Mouse (Mus musculus) C2C12 (cell line): ENCODE measurements around the gene Irs1. TPM values are rescaled to one million over a fixed set of nuclear protein-coding genes. Genes with fewer than 3 reads are reported as not detected.

ENCODE experiments used
- H3K27me3 ChIP-seq: one replicate; pipeline ENCODE4 v1.6.1; 2011; ENCODE audit not compliant: control insufficient read depth, insufficient read depth, insufficient read length
- H3K36me3 ChIP-seq: one replicate; pipeline ENCODE4 v1.6.1; 2011; ENCODE audit not compliant: control insufficient read depth, insufficient read depth
- H3K4me3 ChIP-seq: one replicate; pipeline ENCODE4 v1.5.1; 2011; ENCODE audit warnings: mild to moderate bottlenecking, control low read depth; ENCODE audit not compliant: poor library complexity, insufficient read depth, severe bottlenecking
- H3K79me2 ChIP-seq: one replicate; pipeline ENCODE4 v1.6.1; 2011; ENCODE audit not compliant: control insufficient read depth, insufficient read depth
- H3K79me3 ChIP-seq: one replicate; pipeline ENCODE4 v1.6.1; 2011; ENCODE audit warnings: low read depth, control low read depth
- H3ac ChIP-seq: one replicate; pipeline ENCODE3; 2011; ENCODE audit warnings: low read depth; ENCODE audit not compliant: control insufficient read depth, insufficient read length
- CEBPB ChIP-seq: IDR thresholded peaks from one replicate; pipeline ENCODE4 v1.6.1; 2011; ENCODE audit warnings: low read depth, mild to moderate bottlenecking, control low read depth, moderate library complexity
- CTCF ChIP-seq: IDR thresholded peaks from one replicate; pipeline ENCODE4 v1.5.1; 2011; ENCODE audit not compliant: control insufficient read depth, insufficient read depth, insufficient read length
- FOSL1 ChIP-seq: IDR thresholded peaks from one replicate; pipeline ENCODE4 v1.8.0; 2011; ENCODE audit warnings: mild to moderate bottlenecking, low read length; ENCODE audit not compliant: poor library complexity, insufficient read depth, severe bottlenecking
- MAX ChIP-seq: IDR thresholded peaks from one replicate; pipeline ENCODE4 v1.6.1; 2011; ENCODE audit warnings: mild to moderate bottlenecking, control low read depth
- MYOD1 ChIP-seq: IDR thresholded peaks from one replicate; pipeline ENCODE4 v1.6.1; 2011; ENCODE audit warnings: low read depth; ENCODE audit not compliant: control insufficient read depth, insufficient read length
- MYOG ChIP-seq: IDR thresholded peaks from one replicate; pipeline ENCODE4 v1.6.1; 2011; ENCODE audit not compliant: control insufficient read depth, insufficient read length; ENCODE audit errors: extremely low read depth
- USF1 ChIP-seq: IDR thresholded peaks from one replicate; pipeline ENCODE4 v1.6.1; 2011; ENCODE audit warnings: low read depth, mild to moderate bottlenecking, control low read depth, moderate library complexity
- polyA plus RNA-seq: library from polyadenylated mRNA; unstranded; fragments of >200 nt; fragmentation: generic; extraction: Trizol; gene quantifications from one replicate; pipeline ENCODE4 v1.2.1, GENCODE M21; 2012; ENCODE audit warnings: missing spikeins

The Irs1 gene
- polyA plus RNA-seq, 1 experiment, result 4.6 TPM

GRCm38 (mm10) chr1:82287052-82287775, 4.0 kb downstream of the Irs1 start:
- Histone ChIP-seq H3K27me3 (no peaks in the 10 kb centered on the region), H3ac (peak overlapping the region; percentile 75), H3K79me2 (peaks cover 85% of the 10 kb centered on the region), H3K79me3 (peaks cover 80% of the 10 kb centered on the region), H3K4me3 (peak overlapping the region; percentile 74), H3K36me3 (peaks cover 36% of the 10 kb centered on the region)
- no peak for TF ChIP-seq FOSL1

GRCm38 (mm10) chr1:82286190-82287051, 4.8 kb downstream of the Irs1 start:
- TF ChIP-seq CEBPB (no peak), USF1 (no peak), MAX (no peak), MYOG (no peak), MYOD1 (no peak), FOSL1 (no peak), CTCF (no peak)
- Histone ChIP-seq H3K27me3 (no peaks in the 10 kb centered on the region), H3K79me2 (peaks cover 93% of the 10 kb centered on the region), H3K36me3 (peaks cover 44% of the 10 kb centered on the region), H3K79me3 (peaks cover 87% of the 10 kb centered on the region), H3ac (peak overlapping the region; percentile 75), H3K4me3 (peak overlapping the region; percentile 74)

- Histone ChIP-seq H3K4me3 (peak overlapping the region; percentile 74), H3K79me2 (peaks cover 100% of the 10 kb centered on the region), H3K36me3 (peaks cover 50% of the 10 kb centered on the region), H3ac (peak overlapping the region; percentile 8), H3K27me3 (no peaks in the 10 kb centered on the region), H3K79me3 (peaks cover 93% of the 10 kb centered on the region)
- TF ChIP-seq MAX (no peak), MYOG (no peak), FOSL1 (no peak), USF1 (no peak), CEBPB (no peak), MYOD1 (no peak), CTCF (no peak)
Measured at GRCm38 (mm10) chr1:82285461-82286189, 5.6 kb downstream of the Irs1 start.

- H3K36me3 ChIP-seq, result peaks cover 57% of the 10 kb centered on the region
- H3ac ChIP-seq, result peak overlapping the region; percentile 34
- H3K4me3 ChIP-seq, result peak overlapping the region; percentile 74
- H3K79me3 ChIP-seq, result peaks cover 94% of the 10 kb centered on the region
- peaks cover 100% of the 10 kb centered on the region for H3K79me2 ChIP-seq
- no peaks in the 10 kb centered on the region for H3K27me3 ChIP-seq
- TF ChIP-seq MAX (no peak), FOSL1 (no peak), USF1 (no peak)
Measured at GRCm38 (mm10) chr1:82284403-82284802, 6.8 kb downstream of the Irs1 start.

- Histone ChIP-seq H3K79me3 (peaks cover 94% of the 10 kb centered on the region), H3K79me2 (peaks cover 100% of the 10 kb centered on the region), H3ac (peak overlapping the region; percentile 59), H3K27me3 (no peaks in the 10 kb centered on the region), H3K4me3 (peak overlapping the region; percentile 74), H3K36me3 (peaks cover 62% of the 10 kb centered on the region)
- TF ChIP-seq MAX, result no peak
- TF ChIP-seq CTCF, result no peak
- no peak for TF ChIP-seq MYOG
- TF ChIP-seq FOSL1, result no peak
- no peak for TF ChIP-seq CEBPB
- no peak for TF ChIP-seq USF1
- no peak for TF ChIP-seq MYOD1
Measured at GRCm38 (mm10) chr1:82283901-82284301, 7.3 kb downstream of the Irs1 start.
